Mouse (Mus musculus) testis, adult 2 months (tissue): ENCODE measurements at regions not wholly inside any gene's neighbourhood (a gene's known extent, or its start where the extent isn't known, plus 50 kb on each side); places are given as distances from the start of the nearest gene placed in this dataset.

Experiments used
- CTCF ChIP-seq: fragments of 200-500 bp; IDR thresholded peaks from 2 replicates; pipeline ENCODE4 v1.5.1; 2012; ENCODE audit warnings: low read depth, mild to moderate bottlenecking, inconsistent platforms, low read length, moderate library complexity; ENCODE audit not compliant: control insufficient read depth, insufficient read depth, insufficient replicate concordance
- POLR2A ChIP-seq: fragments of 200-500 bp; IDR thresholded peaks from 2 replicates; pipeline ENCODE4 v1.6.1; 2012; ENCODE audit warnings: low read depth, mild to moderate bottlenecking, inconsistent platforms, low read length, moderate library complexity; ENCODE audit not compliant: control insufficient read depth

DNA sequence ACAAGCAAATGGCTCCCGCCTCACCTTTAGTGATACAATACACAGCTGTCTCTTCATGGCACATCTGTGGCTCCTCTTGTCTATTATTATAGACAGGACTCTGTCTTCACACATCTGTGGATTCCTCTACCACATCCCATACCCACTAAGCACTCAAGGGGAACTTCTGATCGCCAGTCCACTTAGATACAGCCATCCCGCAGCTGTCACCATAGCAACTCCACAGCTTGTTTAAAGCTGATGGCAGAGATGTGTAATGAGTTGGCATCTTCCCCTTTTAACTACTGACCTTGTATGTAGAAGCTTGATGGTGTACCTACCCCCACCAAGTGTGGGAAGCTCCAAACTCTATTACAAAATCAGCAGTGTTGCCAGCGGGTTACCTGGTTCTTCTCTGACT lies 109.5 kb upstream of the Pfn2 start:
- TF ChIP-seq POLR2A (no peak), CTCF (no peak)
